Mouse (Mus musculus): Measurements from ENCODE around the gene Gm10282. TPM values are rescaled to one million over a fixed set of nuclear protein-coding genes. Genes with fewer than 3 reads are reported as not detected.

Gene Gm10282
- 24.1 and 29.1 TPM in 2 replicates for polyA plus RNA-seq (2016; fragmentation: Nextera tagmentation; extraction: Ambion mirVana)

DNA sequence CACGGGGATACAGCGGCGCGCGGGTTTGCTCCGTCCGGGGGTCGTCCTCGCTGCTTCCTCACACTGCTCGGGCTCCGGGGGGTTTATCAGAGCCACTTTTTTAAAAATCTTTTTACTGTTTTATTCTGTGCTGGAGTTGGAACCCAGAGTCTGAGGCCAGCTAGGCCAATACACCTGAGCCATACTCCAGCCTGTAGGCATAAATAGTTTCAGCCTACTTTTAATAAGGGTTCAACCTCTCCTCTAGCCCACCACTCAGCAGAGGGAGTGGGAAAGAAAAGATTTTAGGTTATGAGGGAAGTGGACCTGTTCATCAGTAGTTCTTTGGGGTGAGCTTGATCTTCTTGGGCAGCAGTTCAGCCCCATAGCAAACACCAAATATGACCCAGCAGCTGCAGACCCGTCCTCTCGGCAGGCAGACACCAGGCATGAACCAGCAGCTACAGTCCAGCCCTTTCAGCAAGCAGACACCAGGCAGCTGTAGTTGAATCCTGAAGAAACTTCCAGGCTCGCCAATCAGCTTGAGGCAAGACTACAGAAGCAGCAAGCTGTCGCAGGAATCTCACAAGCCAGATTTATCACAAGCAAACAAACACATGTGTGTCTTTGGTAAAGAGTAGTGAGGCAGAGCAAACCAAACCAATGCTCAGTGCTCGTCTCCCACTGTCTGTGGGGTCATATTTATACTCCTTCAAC lies at the start of gene Gm10282:
Gm10282 (minus strand) TSS at position 51 of the 696 bp plus-strand sequence.
- Histone ChIP-seq H3K9ac (no peak within 1 kb of the TSS), H3K4me1 (no peaks in the 10 kb centered on the region), H3K4me3 (no peak within 1 kb of the TSS), H3K36me3 (no peaks in the 10 kb centered on the region), H3K27ac (no peak within 1 kb of the TSS), H3K9me3 (no peaks in the 10 kb centered on the region), H3K27me3 (no peaks in the 10 kb centered on the region), H3K4me2 (replicated peaks) (no peak within 1 kb of the TSS)
- WGBS = 73% methylated on average over 16 of the region's 16 CpGs
- ATAC-seq (ENCODE audit: insufficient number of reproducible peaks, insufficient read depth, low FRiP score, low TSS enrichment) = no peak

- Histone ChIP-seq H3K9me3 (no peaks in the 10 kb centered on the region), H3K36me3 (peaks cover 54% of the 10 kb centered on the region), H3K4me2 (replicated peaks) (no peak overlapping the region), H3K4me1 (no peaks in the 10 kb centered on the region), H3K27me3 (no peaks in the 10 kb centered on the region), H3K9ac (no peak overlapping the region), H3K27ac (no peak overlapping the region), H3K4me3 (no peak overlapping the region)
- WGBS = 74% methylated on average over 11 of the region's 11 CpGs
- no peak for ATAC-seq (ENCODE audit: insufficient number of reproducible peaks, insufficient read depth, low FRiP score, low TSS enrichment)
Measured at GRCm38 (mm10) chr8:72354272-72354671, 49.2 kb upstream of the Gm10282 start.

DNA sequence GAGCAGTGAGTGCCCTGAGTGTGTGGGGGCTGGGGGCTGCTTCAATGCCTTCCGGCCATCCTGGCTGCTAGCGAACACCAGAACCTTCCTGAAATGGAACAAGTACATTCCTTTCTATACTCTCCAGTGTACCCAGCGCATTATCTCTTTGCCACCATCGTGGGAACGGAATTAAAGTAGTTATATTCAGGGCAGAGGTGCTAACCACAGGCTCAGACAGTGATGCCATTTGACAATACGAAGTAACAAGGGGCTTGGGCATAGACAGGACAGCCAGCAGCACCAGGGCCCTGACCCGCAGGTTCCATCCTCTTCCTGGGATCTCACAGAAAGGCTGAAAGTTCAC lies 48.6 kb upstream of the Gm10282 start:
- H3K4me2 ChIP-seq (replicated peaks) = no peak overlapping the region
- H3K27ac ChIP-seq = no peak overlapping the region
- WGBS = 88% methylated on average over 7 of the region's 7 CpGs
- no peaks in the 10 kb centered on the region for H3K4me1 ChIP-seq
- H3K9ac ChIP-seq = no peak overlapping the region
- no peak overlapping the region for H3K4me3 ChIP-seq
- ATAC-seq (ENCODE audit: insufficient number of reproducible peaks, insufficient read depth, low FRiP score, low TSS enrichment) = no peak
- H3K36me3 ChIP-seq = peaks cover 52% of the 10 kb centered on the region
- no peaks in the 10 kb centered on the region for H3K9me3 ChIP-seq
- no peaks in the 10 kb centered on the region for H3K27me3 ChIP-seq

- ATAC-seq (ENCODE audit: insufficient number of reproducible peaks, insufficient read depth, low FRiP score, low TSS enrichment) = 0 out of 2 replicates have a peak, but pooled peaks have one; percentile 18
- no peaks in the 10 kb centered on the region for H3K9me3 ChIP-seq
- H3K36me3 ChIP-seq = peaks cover 49% of the 10 kb centered on the region
- no peaks in the 10 kb centered on the region for H3K27me3 ChIP-seq
- no peaks in the 10 kb centered on the region for H3K4me1 ChIP-seq
- H3K4me2 ChIP-seq (replicated peaks) = no peak overlapping the region
- no peak overlapping the region for H3K9ac ChIP-seq
- 82% methylated on average over 8 of the region's 8 CpGs for WGBS
- H3K27ac ChIP-seq = no peak overlapping the region
- no peak overlapping the region for H3K4me3 ChIP-seq
Measured at GRCm38 (mm10) chr8:72352951-72353699, 48.1 kb upstream of the Gm10282 start.

- ATAC-seq (ENCODE audit: insufficient number of reproducible peaks, insufficient read depth, low FRiP score, low TSS enrichment) = no peak
- Histone ChIP-seq H3K27ac (no peak overlapping the region), H3K9me3 (no peaks in the 10 kb centered on the region), H3K27me3 (no peaks in the 10 kb centered on the region), H3K4me2 (replicated peaks) (no peak overlapping the region), H3K9ac (no peak overlapping the region), H3K4me1 (no peaks in the 10 kb centered on the region), H3K36me3 (peaks cover 43% of the 10 kb centered on the region), H3K4me3 (no peak overlapping the region)
- 89% methylated on average over 7 of the region's 7 CpGs for WGBS
Measured at GRCm38 (mm10) chr8:72351405-72352005, 46.4 kb upstream of the Gm10282 start.

- Histone ChIP-seq H3K4me1 (no peaks in the 10 kb centered on the region), H3K9ac (no peak overlapping the region), H3K27me3 (no peaks in the 10 kb centered on the region), H3K4me2 (replicated peaks) (no peak overlapping the region), H3K27ac (no peak overlapping the region), H3K4me3 (no peak overlapping the region), H3K9me3 (no peaks in the 10 kb centered on the region), H3K36me3 (peaks cover 38% of the 10 kb centered on the region)
- WGBS = 97% methylated on average over 8 of the region's 8 CpGs
- ATAC-seq (ENCODE audit: insufficient number of reproducible peaks, insufficient read depth, low FRiP score, low TSS enrichment) = no peak
Measured at GRCm38 (mm10) chr8:72350727-72351126, 45.7 kb upstream of the Gm10282 start.

DNA sequence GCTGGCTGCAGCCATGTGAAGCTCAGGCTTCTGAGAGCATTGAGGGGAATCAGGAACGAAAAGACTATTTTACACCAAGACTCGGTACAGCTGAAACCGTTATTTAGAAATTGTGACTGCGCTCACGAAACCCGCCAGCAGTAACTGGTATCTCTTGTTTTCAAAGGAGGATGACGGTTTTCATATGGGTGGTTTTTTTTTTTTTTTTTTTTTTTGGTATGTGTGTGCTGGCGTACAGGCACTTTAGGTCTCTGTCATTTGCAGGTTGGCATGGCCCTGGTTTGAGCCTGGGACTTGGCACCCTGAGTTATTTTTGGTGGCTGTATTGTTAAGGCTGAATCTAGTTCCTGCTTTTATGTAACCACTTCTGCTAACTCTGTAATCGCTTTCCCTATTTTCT lies 44.8 kb upstream of the Gm10282 start:
- no peak overlapping the region for H3K27ac ChIP-seq
- no peaks in the 10 kb centered on the region for H3K9me3 ChIP-seq
- ATAC-seq (ENCODE audit: insufficient number of reproducible peaks, insufficient read depth, low FRiP score, low TSS enrichment) = no peak
- H3K4me3 ChIP-seq = no peak overlapping the region
- H3K4me2 ChIP-seq (replicated peaks) = no peak overlapping the region
- 93% methylated on average over 9 of the region's 9 CpGs for WGBS
- no peaks in the 10 kb centered on the region for H3K4me1 ChIP-seq
- no peak overlapping the region for H3K9ac ChIP-seq
- peaks cover 38% of the 10 kb centered on the region for H3K36me3 ChIP-seq
- no peaks in the 10 kb centered on the region for H3K27me3 ChIP-seq

GRCm38 (mm10) chr8:72348956-72349355 lies 43.9 kb upstream of the Gm10282 start:
- Histone ChIP-seq H3K36me3 (peaks cover 36% of the 10 kb centered on the region), H3K27me3 (no peaks in the 10 kb centered on the region), H3K4me1 (no peaks in the 10 kb centered on the region), H3K4me2 (replicated peaks) (no peak overlapping the region), H3K9me3 (no peaks in the 10 kb centered on the region), H3K4me3 (no peak overlapping the region), H3K27ac (no peak overlapping the region), H3K9ac (no peak overlapping the region)
- ATAC-seq (ENCODE audit: insufficient number of reproducible peaks, insufficient read depth, low FRiP score, low TSS enrichment) = no peak
- 67% methylated on average over 1 of the region's 1 CpGs for WGBS

DNA sequence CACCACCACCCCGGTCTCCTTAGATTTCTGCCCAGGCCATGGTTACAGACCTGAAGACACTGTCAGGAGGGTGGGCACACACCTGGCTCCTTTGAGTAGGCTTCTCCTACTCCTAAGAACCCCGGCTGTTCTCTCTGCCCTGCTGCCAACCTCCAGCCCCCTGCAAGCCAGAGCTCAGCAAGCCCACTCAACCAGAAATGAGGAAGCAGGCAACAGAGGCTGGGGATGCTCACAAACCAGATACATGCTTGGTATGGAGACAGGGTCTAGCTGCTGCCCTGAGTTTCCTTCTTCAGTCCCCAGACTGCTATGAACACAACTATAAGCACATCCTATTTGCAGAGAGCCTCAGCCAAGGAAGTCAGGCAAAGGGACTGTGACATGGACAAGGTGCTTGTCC lies 43.1 kb upstream of the Gm10282 start:
- no peaks in the 10 kb centered on the region for H3K9me3 ChIP-seq
- H3K4me2 ChIP-seq (replicated peaks) = no peak overlapping the region
- H3K4me1 ChIP-seq = no peaks in the 10 kb centered on the region
- no peak overlapping the region for H3K9ac ChIP-seq
- no peak overlapping the region for H3K27ac ChIP-seq
- peaks cover 36% of the 10 kb centered on the region for H3K36me3 ChIP-seq
- 96% methylated on average over 2 of the region's 2 CpGs for WGBS
- no peaks in the 10 kb centered on the region for H3K27me3 ChIP-seq
- ATAC-seq (ENCODE audit: insufficient number of reproducible peaks, insufficient read depth, low FRiP score, low TSS enrichment) = no peak
- H3K4me3 ChIP-seq = no peak overlapping the region

DNA sequence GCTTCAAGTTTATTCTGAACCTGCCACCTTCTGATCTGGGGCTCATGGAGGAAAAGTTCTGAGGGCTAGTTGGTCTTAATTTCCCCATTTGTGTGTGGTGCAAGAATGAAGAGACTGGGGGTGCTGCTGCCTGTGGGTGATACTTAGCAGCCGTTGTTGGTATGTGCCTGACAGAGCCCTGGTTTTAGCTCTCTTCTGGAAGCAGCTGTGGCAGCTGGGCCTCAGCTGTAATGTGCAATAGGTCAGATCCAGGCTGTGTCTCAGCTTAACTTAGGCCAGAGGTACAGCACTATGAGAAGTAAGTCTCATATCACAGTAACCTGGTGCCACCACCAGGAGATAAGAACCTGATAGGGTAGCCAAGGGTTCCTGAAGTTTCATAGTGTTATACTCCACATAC lies 42.5 kb upstream of the Gm10282 start:
- no peak overlapping the region for H3K27ac ChIP-seq
- peaks cover 38% of the 10 kb centered on the region for H3K36me3 ChIP-seq
- H3K9ac ChIP-seq = no peak overlapping the region
- no peaks in the 10 kb centered on the region for H3K9me3 ChIP-seq
- no peaks in the 10 kb centered on the region for H3K4me1 ChIP-seq
- H3K27me3 ChIP-seq = no peaks in the 10 kb centered on the region
- 84% methylated on average over 1 of the region's 1 CpGs for WGBS
- no peak for ATAC-seq (ENCODE audit: insufficient number of reproducible peaks, insufficient read depth, low FRiP score, low TSS enrichment)
- no peak overlapping the region for H3K4me3 ChIP-seq
- no peak overlapping the region for H3K4me2 ChIP-seq (replicated peaks)

DNA sequence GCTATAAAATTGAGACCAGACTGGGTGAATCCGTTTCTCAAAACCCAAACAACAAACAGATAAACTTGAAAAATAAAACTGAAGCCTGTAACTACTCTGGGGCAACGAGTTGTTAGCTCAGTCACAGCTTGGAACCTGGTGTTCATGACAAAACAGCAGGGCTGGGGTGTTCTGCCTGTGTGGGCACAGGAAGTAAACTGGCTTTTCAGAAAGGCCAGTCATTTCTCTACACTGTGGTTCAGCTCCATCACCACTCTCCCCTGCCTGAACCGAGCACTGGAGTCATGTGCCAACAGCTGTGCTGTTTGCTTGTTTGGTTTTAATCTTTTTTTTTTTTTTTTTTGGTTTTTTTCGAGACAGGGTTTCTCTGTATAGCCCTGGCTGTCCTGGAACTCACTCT lies 38.7 kb upstream of the Gm10282 start:
- Histone ChIP-seq H3K27me3 (no peaks in the 10 kb centered on the region), H3K27ac (no peak overlapping the region), H3K9ac (no peak overlapping the region), H3K4me3 (no peak overlapping the region), H3K36me3 (peaks cover 68% of the 10 kb centered on the region), H3K9me3 (no peaks in the 10 kb centered on the region), H3K4me2 (replicated peaks) (no peak overlapping the region), H3K4me1 (no peaks in the 10 kb centered on the region)
- WGBS = 82% methylated on average over 4 of the region's 4 CpGs
- ATAC-seq (ENCODE audit: insufficient number of reproducible peaks, insufficient read depth, low FRiP score, low TSS enrichment) = no peak

All from embryonic facial prominence, embryonic 12.5 days (tissue).